Mouse (Mus musculus) kidney, embryonic 16.5 days (tissue): Measurements from ENCODE around the gene B3galt1. TPM values are rescaled to one million over a fixed set of nuclear protein-coding genes. Genes with fewer than 3 reads are reported as not detected.

Experiments
- ATAC-seq: fragments of 200-750 bp; cut with Nextera tagmentation; 2 replicates; pipeline ENCODE4 v1.8.0; 2017; ENCODE audit warnings: moderate TSS enrichment; ENCODE audit not compliant: low FRiP score, low TSS enrichment
- H3K27ac ChIP-seq: fragments of 300-500 bp; sonication (generic); 2 replicates; pipeline ENCODE4 v1.5.1; 2014; ENCODE audit warnings: low read length
- H3K27me3 ChIP-seq: fragments of 300-500 bp; sonication (generic); 2 replicates; pipeline ENCODE4 v1.6.1; 2014; ENCODE audit warnings: low read length, control low read depth, mixed read lengths; ENCODE audit not compliant: insufficient read depth
- H3K36me3 ChIP-seq: fragments of 300-500 bp; sonication (generic); 2 replicates; pipeline ENCODE4 v1.6.1; 2014; ENCODE audit warnings: low read length, control low read depth, mixed read lengths; ENCODE audit not compliant: insufficient read depth
- H3K4me1 ChIP-seq: fragments of 300-500 bp; sonication (generic); 2 replicates; pipeline ENCODE4 v1.6.1; 2014; ENCODE audit warnings: low read length, control low read depth, mixed read lengths; ENCODE audit not compliant: insufficient read depth
- H3K4me2 ChIP-seq: fragments of 300-500 bp; sonication (generic); replicated peaks from 2 replicates; pipeline ENCODE4 v1.6.1; 2014; ENCODE audit warnings: low read depth, low read length
- H3K4me3 ChIP-seq: fragments of 300-500 bp; sonication (generic); 2 replicates; pipeline ENCODE4 v1.5.1; 2014; ENCODE audit warnings: mild to moderate bottlenecking, low read length
- H3K9ac ChIP-seq: fragments of 300-500 bp; sonication (generic); replicated peaks from 2 replicates; pipeline ENCODE4 v1.6.1; 2014; ENCODE audit warnings: low read length
- H3K9me3 ChIP-seq: fragments of 300-500 bp; sonication (generic); 2 replicates; pipeline ENCODE4 v1.6.1; 2016; ENCODE audit warnings: low read length, control low read depth
- WGBS: fragments of 180-500 bp; shearing (Covaris S2); extraction: QIAGEN DNeasy Blood & Tissue Kit; methylation state at CpG from one replicate; pipeline ENCODE4 v1.1.7; 2014; 5-methylcytosine and 5-hydroxymethylcytosine counted together
- polyA plus RNA-seq: library from polyadenylated mRNA; unstranded; fragments of >200 nt; fragmentation: Nextera tagmentation; extraction: Ambion mirVana; gene quantifications from 2 replicates; pipeline ENCODE4 v1.2.1, GENCODE M21; 2015

B3galt1 gene
- polyA plus RNA-seq, 1 experiment from 2014 or later, result 4.9 TPM

DNA sequence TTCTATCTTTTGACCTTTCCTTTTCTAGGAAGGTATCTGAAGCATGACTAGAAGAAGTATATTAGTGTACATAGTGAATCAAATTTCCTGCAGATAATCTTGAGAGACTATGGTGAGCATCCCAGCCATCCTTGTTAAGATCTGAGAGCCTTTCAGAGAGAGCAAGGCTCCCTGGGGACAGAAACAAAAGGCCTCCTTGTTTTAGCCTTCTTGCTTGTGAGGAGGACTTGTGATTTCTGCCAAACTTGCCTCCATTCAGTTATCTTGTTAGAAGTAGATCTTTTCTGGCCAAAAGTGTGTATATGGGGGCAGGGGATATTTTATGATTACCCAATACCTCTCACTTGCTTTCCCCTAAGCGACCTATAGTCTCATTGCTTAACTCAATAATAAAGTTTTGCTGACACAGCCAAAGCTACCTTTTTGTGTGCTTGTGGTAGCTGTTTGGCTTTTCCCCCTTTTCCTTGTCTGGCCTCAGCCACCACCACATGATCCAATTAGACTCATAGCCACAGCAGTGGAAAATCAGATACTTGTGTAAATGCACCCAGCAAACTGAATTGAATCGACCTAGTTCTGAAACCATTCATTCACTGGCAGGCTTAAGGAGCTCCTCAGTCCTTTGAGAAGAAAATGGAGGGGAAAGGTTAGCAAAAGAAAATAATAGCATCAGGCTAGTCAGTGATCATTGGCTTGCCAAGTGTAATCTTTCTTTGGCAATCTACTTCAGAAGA lies 332.5 kb downstream of the B3galt1 start:
- Histone ChIP-seq H3K4me2 (no peak overlapping the region), H3K27ac (no peak overlapping the region), H3K4me1 (no peaks in the 10 kb centered on the region), H3K9ac (no peak overlapping the region), H3K9me3 (no peaks in the 10 kb centered on the region), H3K4me3 (no peak overlapping the region), H3K27me3 (no peaks in the 10 kb centered on the region), H3K36me3 (no peaks in the 10 kb centered on the region)
- no peak for ATAC-seq
- WGBS, result 68% methylated on average over 2 of the region's 2 CpGs

DNA sequence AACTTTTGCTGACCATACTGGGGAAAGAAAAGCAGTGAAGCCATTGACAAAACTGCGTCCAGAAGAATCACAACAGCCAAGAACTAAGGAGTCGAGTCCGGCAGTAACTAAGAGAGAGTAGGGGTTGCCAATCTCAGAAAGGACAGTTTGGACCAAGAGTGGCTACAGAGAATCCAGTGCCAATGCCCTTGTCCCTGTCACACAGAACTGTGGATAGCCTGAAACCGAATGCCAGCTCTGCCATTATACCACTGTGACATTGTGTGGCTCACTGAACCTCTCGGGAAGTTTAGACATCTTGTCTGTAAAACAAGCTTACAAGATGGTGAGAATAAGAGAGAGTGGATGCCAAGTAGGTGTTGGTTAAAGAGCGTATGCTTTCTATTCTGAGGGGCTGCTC lies 335.9 kb downstream of the B3galt1 start:
- Histone ChIP-seq H3K27me3 (no peaks in the 10 kb centered on the region), H3K4me3 (no peak overlapping the region), H3K4me2 (no peak overlapping the region), H3K27ac (no peak overlapping the region), H3K4me1 (no peaks in the 10 kb centered on the region), H3K36me3 (no peaks in the 10 kb centered on the region), H3K9ac (no peak overlapping the region), H3K9me3 (no peaks in the 10 kb centered on the region)
- WGBS, result 72% methylated on average over 6 of the region's 6 CpGs
- ATAC-seq, result no peak

DNA sequence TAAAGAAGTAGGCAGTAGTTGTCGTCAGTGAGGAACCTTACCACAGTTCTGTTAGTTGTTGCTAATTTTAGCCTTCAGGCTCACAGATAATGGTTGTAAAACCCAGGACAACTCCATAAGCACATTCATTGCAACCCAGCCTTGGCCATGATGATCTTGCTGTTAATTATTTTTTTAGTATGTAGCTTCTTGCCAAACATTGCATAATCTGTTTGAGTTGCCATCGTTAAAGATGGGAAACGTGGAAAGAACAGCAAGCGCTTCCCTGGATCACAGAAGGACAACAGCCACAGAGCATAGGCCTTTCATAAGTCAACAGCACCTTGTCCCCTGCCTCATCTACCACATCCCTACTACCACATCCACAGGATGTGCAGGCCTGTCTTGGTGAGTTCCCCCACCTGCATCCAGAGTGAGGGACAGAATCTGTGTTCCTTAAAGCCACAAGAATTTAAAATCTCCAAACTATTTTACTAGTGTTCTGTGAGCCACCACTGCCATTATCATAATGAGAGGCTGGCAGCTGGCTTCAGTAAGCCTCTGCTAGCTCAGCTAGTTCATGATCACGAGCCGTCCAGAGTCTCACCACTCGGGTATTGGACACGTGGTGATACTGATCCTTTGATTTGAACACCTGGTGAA lies 337.1 kb downstream of the B3galt1 start:
- 86% methylated on average over 8 of the region's 8 CpGs for WGBS
- H3K27me3 ChIP-seq, result no peaks in the 10 kb centered on the region
- H3K4me3 ChIP-seq, result no peak overlapping the region
- no peaks in the 10 kb centered on the region for H3K9me3 ChIP-seq
- no peak for ATAC-seq
- H3K36me3 ChIP-seq, result no peaks in the 10 kb centered on the region
- no peak overlapping the region for H3K9ac ChIP-seq
- H3K27ac ChIP-seq, result no peak overlapping the region
- H3K4me1 ChIP-seq, result no peaks in the 10 kb centered on the region
- H3K4me2 ChIP-seq, result no peak overlapping the region

DNA sequence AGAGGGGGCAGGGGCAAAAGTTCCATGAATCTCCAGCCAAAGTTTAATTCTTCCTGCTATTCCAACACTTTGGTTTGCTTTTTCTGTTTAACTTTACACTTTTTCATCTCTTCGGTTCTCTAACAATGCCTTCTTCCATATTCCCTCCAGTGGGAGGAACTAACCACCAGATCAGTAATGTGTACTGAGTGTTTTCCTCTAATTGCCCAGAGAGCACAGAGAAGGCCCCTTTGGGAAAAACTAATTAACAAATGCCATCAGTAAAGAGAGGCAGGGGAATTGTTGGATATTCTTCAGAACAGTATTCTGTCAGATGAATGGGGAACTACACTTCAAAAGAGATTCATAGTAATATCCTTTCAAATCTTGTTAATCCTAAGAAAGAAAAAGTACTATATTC lies 338.1 kb downstream of the B3galt1 start:
- H3K4me1 ChIP-seq, result no peaks in the 10 kb centered on the region
- H3K9ac ChIP-seq, result no peak overlapping the region
- no peak overlapping the region for H3K27ac ChIP-seq
- ATAC-seq, result no peak
- no peaks in the 10 kb centered on the region for H3K9me3 ChIP-seq
- H3K4me3 ChIP-seq, result no peak overlapping the region
- 80% methylated on average over 1 of the region's 1 CpGs for WGBS
- no peak overlapping the region for H3K4me2 ChIP-seq
- no peaks in the 10 kb centered on the region for H3K27me3 ChIP-seq
- no peaks in the 10 kb centered on the region for H3K36me3 ChIP-seq

DNA sequence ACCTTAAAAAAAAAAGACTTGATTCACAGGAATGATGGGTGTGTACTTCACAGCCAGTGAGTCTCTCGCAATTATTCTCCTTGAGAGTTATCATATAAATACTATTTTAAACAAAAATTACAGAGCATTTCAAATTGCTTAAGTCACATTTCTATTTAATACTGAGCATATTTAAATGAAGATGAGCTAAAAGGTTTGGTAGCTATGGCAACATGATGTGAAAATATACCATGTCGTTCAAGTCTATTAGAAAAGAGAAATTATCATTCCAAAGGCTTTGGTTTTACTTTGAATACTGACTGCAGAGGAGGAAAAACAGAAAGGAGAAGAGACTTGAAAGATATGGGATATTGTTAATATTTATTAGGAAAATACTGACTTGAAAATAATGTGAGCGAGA lies 366.3 kb downstream of the B3galt1 start:
- Histone ChIP-seq H3K4me2 (no peak overlapping the region), H3K27me3 (no peaks in the 10 kb centered on the region), H3K9ac (no peak overlapping the region), H3K4me3 (no peak overlapping the region), H3K36me3 (no peaks in the 10 kb centered on the region), H3K9me3 (no peaks in the 10 kb centered on the region), H3K4me1 (no peaks in the 10 kb centered on the region), H3K27ac (no peak overlapping the region)
- WGBS, result 85% methylated on average over 3 of the region's 3 CpGs
- ATAC-seq, result no peak

DNA sequence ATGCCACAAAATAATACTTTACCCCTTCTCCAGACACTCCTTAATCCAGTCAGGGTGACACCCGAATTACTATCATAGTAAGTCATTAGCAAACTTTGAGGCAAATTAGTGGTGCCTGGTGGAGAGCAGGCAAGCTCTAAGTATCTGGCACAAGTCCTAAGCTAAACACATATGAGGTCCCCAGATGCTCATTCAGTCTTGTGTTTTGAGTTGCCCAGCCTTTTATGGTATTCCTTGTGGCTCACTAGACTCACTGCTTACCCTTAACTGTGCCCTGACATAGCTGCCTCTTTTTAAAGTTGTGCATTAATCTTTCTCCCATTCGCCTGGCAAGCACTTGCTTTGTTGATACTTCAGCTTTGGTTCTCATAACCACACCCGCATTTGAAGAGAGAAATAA lies 382.7 kb downstream of the B3galt1 start:
- H3K4me1 ChIP-seq, result no peaks in the 10 kb centered on the region
- H3K27ac ChIP-seq, result no peak overlapping the region
- no peak overlapping the region for H3K4me2 ChIP-seq
- H3K36me3 ChIP-seq, result no peaks in the 10 kb centered on the region
- WGBS, result 64% methylated on average over 3 of the region's 3 CpGs
- no peak overlapping the region for H3K4me3 ChIP-seq
- no peaks in the 10 kb centered on the region for H3K9me3 ChIP-seq
- no peaks in the 10 kb centered on the region for H3K27me3 ChIP-seq
- H3K9ac ChIP-seq, result no peak overlapping the region
- no peak for ATAC-seq

DNA sequence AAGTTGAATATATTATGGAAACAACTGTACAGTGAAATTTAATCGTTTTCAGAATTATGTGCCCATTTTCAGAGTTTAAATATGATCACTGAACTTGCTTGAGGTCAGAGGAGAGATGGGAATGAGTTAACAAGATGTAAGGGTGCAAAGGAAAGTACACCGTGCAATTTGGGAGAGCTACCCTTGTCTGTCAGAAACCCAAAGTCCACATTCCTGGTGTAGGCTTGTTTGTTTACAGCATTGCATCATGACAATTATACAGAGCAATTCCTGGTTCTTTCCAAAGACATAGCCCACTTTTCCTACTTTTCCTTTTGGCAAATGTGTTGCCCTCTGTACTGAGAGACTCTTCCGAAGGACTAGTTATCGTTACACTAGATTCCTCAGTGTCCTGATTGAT lies 390.5 kb downstream of the B3galt1 start:
- Histone ChIP-seq H3K4me3 (no peak overlapping the region), H3K4me1 (no peaks in the 10 kb centered on the region), H3K36me3 (no peaks in the 10 kb centered on the region), H3K27me3 (no peaks in the 10 kb centered on the region), H3K9me3 (no peaks in the 10 kb centered on the region), H3K27ac (no peak overlapping the region), H3K4me2 (no peak overlapping the region), H3K9ac (no peak overlapping the region)
- 93% methylated on average over 4 of the region's 4 CpGs for WGBS
- no peak for ATAC-seq

DNA sequence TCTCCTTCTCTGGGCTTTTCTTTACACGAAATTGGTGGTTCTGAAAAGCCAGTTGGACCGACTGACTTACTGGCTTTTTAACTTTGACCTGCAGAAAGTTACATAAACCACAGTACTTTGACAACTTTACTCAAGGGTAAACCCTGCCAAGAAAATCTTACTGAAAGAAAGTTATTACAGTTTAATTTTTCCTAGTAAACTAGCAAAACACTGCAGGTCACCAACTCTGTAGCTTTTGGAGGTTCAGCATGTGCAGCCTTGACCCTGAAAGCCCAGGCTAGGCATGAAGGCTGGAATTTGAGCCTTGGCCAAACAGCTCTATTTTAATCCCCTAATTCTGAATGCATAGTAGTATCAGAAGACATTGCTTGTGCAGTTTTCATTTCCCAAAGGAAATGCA lies 391.9 kb downstream of the B3galt1 start:
- Histone ChIP-seq H3K9ac (no peak overlapping the region), H3K9me3 (no peaks in the 10 kb centered on the region), H3K4me2 (no peak overlapping the region), H3K4me1 (no peaks in the 10 kb centered on the region), H3K27ac (no peak overlapping the region), H3K4me3 (no peak overlapping the region), H3K27me3 (no peaks in the 10 kb centered on the region), H3K36me3 (no peaks in the 10 kb centered on the region)
- WGBS, result 52% methylated on average over 2 of the region's 2 CpGs
- ATAC-seq, result 0 out of 2 replicates have a peak, but pooled peaks have one; percentile 46

DNA sequence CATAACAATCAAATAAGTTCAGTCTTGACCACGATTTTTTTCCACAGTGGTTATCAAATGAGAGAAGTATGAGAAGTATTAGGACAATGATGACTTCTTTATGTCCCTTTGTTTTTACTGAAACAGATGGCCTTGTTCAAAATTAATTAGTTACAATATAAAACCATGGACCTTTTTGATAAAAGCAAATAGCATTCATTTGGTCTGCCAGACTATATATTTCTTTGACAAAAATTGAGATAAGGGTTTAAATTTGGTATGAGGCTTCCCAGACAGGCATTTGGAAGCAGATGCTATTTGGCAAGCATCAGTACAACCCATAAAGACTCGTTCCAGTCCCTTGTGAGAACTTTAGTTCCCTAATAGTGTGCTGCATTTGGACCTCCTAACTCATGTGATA lies 395.0 kb downstream of the B3galt1 start:
- no peak; the same call in 1 of the 2 replicates for ATAC-seq
- Histone ChIP-seq H3K27ac (no peak overlapping the region), H3K9me3 (no peaks in the 10 kb centered on the region), H3K27me3 (no peaks in the 10 kb centered on the region), H3K4me3 (no peak overlapping the region), H3K36me3 (no peaks in the 10 kb centered on the region), H3K4me2 (no peak overlapping the region), H3K9ac (no peak overlapping the region), H3K4me1 (no peaks in the 10 kb centered on the region)
- 62% methylated on average over 2 of the region's 2 CpGs for WGBS

DNA sequence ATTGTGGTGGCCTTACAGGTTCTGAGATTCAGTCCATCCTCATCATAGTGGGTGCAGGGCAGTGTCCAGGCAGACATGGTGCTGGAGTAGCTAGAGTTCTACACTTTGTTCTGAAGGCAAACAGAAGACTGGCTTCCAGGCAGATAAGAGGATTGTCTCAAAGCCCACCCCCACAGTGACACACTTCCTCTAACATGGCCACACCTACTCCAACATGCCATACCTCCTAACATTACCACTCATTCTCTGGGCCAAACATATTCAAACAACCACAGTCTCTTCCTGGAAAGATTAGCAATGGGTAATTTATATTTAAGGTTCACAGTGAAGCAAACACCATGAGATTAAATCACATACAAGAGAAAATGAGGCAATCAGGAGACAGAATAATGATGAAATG lies 403.1 kb downstream of the B3galt1 start:
- no peak for ATAC-seq
- Histone ChIP-seq H3K27ac (no peak overlapping the region), H3K4me1 (no peaks in the 10 kb centered on the region), H3K4me3 (no peak overlapping the region), H3K9ac (no peak overlapping the region), H3K9me3 (no peaks in the 10 kb centered on the region), H3K4me2 (no peak overlapping the region), H3K27me3 (no peaks in the 10 kb centered on the region), H3K36me3 (no peaks in the 10 kb centered on the region)
